Mouse (Mus musculus): Measurements from ENCODE around the gene Sntn.

DNA sequence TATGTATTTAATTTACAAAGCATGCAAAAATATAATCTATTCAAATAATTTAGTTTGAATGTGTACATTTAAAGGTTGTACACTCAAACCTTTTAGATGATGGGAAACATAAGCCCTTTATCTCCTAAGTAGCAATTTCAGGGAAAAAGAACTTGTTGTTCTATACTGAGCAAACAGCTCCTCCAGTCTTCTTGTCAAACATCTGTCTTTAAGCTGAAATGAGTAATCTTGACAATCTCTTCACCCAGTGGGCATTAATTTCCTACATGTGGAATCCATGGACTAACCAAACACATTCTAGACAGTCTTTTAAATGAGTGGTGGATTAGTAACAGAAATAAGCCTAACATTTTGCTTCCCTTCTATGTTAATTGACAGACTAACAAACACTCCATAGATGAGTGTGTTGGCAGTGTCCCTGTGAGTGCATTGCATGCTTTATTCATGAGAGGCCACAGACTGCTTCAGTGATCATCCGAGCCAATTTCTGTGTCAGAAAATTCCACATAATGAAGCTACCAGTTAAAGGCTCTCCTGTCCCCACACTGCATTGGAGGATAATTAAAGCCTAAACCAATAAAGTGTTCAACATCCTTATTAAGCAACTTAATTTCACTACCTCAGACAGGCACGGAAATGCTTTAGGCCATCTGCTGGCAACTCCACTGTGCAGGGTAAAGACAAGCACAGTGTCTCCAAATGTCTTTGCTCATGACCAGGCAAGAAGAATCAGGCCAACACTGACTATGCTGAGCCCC is 19.0 kb upstream of the Sntn start:
- no peak for TF ChIP-seq CTCF (IDR thresholded peaks at IDR 0.05; ENCODE audit: low read depth, low read length)
- TF ChIP-seq POLR2A (IDR thresholded peaks at IDR 0.05; ENCODE audit: insufficient read depth, low read length) = no peak
- no peak for TF ChIP-seq EP300 (IDR thresholded peaks at IDR 0.05; ENCODE audit: insufficient read depth, low read depth, low read length)
